Mouse (Mus musculus): ENCODE data around the gene Mup5.
"Not testable (repeated sequence)": the region's sequence is repeated elsewhere in the genome, so short reads cannot be mapped to it uniquely, and the experiment has no call there.

Gene Mup5

DNA sequence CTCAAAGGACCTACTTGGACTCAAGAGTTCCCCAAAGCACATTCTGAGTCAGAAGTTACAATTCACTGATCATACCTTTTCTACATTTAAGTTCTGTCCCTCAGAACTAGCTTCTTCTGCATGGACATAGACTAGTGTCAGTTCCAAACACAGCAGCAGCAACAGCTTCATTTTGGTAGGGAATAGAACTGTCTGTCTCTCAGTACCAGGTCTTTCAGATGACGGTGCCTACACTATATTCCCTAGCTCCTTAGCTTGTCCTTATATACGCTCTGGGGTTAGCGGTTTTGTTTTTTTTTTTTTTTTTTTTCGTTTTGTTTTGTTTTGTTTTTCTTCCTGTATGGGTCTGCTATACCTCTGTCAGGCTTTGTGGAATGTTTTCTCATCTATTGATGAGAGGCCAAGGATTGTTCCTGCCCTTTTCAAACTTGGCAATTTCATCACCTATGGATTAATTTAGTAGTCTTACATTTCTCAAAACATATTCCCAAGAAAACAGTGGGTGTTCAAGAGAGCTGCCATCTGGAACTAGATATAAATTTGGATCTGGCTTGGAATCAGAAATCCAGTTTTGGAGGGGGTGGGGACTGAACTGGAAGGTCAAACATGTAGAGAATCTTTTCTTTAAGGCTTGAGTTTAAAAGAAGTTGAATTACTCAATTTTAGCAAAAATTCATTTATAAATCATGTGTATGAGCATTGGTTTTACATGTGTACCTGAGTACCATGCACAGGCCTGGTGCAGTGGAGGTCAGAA lies at the start of gene Mup5:
TSS of gene Mup5 (minus strand) at position 282 of the 757 bp plus-strand sequence.
- DNase-seq (ENCODE audit: low spot score in 2 of 2), result no peak

- no peak for DNase-seq (ENCODE audit: low spot score in 2 of 2)
Measured at GRCm38 (mm10) chr4:61858160-61858559, 23.1 kb upstream of the Mup5 start.

DNA sequence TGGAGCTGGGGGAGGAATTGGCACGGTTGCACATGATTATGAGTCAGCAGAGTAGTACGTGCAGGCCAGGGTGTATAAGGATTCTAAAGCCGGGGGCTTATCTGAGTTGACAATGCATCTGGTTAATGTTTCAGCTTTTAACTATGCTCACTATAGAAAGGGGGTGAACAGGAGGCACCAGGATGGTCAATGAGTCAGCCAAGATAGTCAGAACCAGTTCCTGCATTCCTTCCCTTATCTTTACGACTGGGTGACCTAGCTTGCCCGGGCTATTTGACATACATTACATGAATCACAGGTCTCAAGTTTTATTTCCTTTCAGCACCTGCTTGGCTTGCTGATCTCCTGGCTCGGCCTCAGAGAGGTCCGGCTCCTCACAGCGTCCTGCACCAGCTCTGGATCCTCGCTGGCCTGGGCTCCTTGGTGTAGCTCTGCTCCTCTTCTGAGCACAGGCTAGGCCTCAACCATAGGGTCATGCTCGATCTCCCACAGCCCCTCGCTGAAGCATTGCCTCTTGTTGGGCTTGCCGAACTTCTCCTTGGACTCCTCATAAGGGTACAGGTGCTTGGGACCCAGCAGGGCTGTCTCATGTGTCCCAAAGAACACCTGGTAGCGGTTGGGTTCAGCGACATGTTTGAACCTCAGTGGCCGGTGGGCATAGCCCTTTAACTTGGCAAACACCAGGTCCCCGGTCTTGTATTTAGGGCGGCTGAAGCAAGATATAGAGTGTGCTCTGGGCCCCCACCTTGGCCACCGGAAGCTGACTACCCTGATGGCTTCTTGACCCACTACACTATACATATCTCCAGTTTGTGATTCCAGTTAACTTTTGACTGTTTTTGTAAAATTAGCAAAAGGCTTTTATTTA lies 21.0 kb upstream of the Mup5 start:
- DNase-seq (ENCODE audit: low spot score in 2 of 2), result no peak

DNA sequence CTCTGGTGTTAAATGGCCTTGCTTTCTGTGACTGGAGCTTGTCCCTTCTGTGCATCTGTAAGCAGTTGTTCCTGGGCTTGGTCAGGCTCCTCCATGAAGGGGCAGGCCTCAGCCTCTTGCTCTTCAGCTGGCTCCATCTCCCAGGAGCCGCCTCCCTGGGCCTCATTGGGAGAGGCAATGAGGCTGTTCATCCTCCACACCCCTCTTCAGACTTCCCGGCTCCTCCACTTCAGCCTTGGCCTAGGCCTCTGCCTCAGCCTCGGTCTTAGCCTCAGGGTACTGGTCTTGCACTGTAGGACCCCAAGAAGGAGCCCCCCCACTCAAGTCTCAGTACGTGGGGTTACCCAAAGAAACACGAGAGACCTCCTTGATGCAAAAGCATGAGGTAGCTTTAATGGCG lies 20.3 kb upstream of the Mup5 start:
- DNase-seq (ENCODE audit: low spot score in 2 of 2), result no peak

DNA sequence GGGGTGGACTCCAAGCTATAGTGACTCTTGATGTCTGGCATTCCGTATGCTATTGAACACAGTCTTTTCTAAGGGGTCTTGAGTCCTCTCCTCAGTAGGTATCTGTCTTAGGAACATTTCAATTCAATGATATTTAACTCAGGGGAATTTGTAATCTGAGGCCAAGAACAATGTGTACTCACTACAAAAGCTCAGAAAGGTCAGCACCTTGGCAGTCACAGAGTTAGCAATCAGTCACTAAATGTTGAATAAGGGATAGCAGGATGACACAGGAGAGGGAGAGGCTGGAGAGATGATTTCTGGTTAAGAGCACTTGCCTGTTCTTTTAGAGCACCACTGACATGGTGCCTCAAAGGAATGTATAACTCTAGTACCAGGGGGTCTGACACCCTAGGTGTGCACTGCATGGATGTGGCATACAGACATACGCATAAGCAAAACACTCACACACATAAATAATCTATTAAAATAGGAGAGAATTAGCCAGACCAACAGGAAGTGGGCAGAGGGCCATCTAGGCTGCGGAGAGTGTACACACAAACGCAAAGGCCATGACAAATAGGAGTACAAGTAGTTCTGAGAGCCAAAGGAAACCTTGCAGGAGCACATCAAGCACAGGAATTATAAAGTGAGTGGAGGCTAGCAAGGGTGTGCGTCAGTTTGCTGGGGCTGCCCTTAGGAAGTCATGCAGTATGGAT lies 9.9 kb upstream of the Mup5 start:
- no peak for DNase-seq (ENCODE audit: low spot score in 2 of 2)

DNA sequence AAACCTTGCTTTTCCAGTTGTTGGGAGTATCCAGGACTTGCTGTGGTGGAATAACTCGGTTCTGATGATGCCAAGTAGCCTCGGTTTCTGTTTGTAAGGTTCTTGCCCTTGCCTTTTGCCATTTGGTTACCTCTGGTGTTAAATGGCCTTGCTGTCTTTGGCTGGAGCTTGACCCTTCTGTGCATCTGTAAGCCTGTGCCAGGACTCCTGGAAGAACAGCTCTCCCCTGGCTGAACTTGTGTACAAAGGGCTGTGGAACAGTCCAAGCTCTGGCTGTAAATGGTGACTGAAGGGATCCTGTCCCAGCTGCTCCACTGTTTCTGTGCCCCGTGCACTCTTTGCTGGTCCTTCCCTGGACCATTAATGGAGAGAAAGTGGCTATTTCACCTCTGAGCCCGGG lies 5.8 kb downstream of the Mup5 start:
- no peak for DNase-seq (ENCODE audit: low spot score in 2 of 2)

GRCm38 (mm10) chr4:61823185-61823584 lies 11.8 kb downstream of the Mup5 start:
- DNase-seq (ENCODE audit: low spot score in 2 of 2), result no peak

- DNase-seq (ENCODE audit: low spot score in 2 of 2), result not testable (repeated sequence)
Measured at GRCm38 (mm10) chr4:61822541-61822940, 12.5 kb downstream of the Mup5 start.

DNA sequence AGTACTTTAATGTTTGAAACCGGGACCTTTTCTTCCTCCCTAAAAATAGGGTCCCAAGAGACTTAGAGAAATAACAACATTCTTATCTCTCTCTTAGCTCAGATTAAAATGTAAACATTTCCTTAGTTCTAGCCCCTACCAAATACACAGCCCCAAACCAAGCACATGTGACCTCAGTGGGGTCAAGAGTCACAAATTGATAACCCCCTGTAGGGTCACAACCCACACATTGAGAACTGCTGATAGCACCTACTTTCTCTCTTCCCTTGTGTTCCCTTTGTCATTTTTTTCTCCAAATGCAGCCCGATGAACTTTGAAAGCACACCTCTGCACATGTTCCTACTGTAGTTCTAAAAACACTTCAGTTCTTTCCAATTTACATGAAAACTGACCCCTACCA lies 19.4 kb downstream of the Mup5 start:
- DNase-seq (ENCODE audit: low spot score in 2 of 2), result no peak

DNA sequence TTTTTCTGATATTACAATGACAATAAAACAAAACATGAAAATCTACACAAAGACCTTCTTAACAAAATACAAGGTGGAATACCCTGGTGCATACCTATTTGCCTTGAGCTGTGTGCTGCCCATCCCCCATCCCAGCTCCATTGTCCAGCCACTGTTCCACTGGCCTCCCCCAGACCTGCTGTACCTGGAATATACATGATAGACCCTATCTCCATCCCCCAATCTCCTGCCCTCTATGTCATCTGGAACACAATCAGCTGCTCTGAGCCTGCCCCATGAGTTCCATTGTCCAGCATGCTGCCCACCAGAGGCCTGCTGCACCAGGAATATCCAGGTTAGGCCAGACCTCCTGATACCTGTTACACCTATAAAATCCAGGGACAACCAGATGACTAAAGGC lies 21.6 kb downstream of the Mup5 start:
- DNase-seq (ENCODE audit: low spot score in 2 of 2), result no peak

- DNase-seq (ENCODE audit: low spot score in 2 of 2), result not testable (repeated sequence)
Measured at GRCm38 (mm10) chr4:61811193-61811592, 23.8 kb downstream of the Mup5 start.

GRCm38 (mm10) chr4:61808926-61809325 lies 26.1 kb downstream of the Mup5 start:
- DNase-seq (ENCODE audit: low spot score in 2 of 2), result not testable (repeated sequence)

GRCm38 (mm10) chr4:61789699-61790098 lies 45.3 kb downstream of the Mup5 start:
- DNase-seq (ENCODE audit: low spot score in 2 of 2), result not testable (repeated sequence)

GRCm38 (mm10) chr4:61784231-61784630 lies 50.8 kb downstream of the Mup5 start:
- not testable (repeated sequence) for DNase-seq (ENCODE audit: low spot score in 2 of 2)

- not testable (repeated sequence) for DNase-seq (ENCODE audit: low spot score in 2 of 2)
Measured at GRCm38 (mm10) chr4:61782169-61782568, 52.9 kb downstream of the Mup5 start, which contains the start of gene Mup19. Gene Mup19 (minus strand): TSS chr4:61782269.

All from spleen, postnatal 36 days (tissue).